Mouse (Mus musculus) spleen, adult 18-20 months (tissue): ENCODE data around the gene Usp46.
"Not testable (repeated sequence)": the region's sequence is repeated elsewhere in the genome, so short reads cannot be mapped to it uniquely, and the experiment has no call there.

Source experiments
- DNase-seq, 2 experiments: peaks; one replicate each; pipeline ENCODE4 v3.0.0; 2022; ENCODE audit warnings: mixed read lengths in 2 of 2

The Usp46 gene

GRCm38 (mm10) chr5:74020506-74020905 lies 47.7 kb downstream of the Usp46 start:
- no peak for DNase-seq

- no peak for DNase-seq
These were observed 49.2 kb downstream of the Usp46 start for GRCm38 (mm10) chr5:74018870-74019565.

DNA sequence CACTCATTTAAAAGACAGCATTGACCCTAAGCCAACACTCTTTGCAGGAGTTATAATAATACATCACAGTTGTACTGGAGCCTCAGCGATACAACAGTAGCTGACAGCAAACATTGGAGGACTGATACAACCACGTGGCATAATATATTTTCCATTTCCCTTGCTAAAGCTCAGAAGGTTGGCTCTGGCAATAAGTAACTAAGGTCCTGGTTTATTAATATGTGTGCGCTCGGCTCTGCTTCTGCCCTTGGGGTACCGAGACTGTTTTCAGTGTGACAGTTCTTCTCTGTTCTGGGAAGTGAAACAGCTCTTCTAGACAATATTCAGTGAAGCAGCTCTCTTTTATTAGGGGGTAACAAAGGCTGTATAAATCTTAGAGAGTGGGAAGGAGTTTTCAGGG lies 50.7 kb downstream of the Usp46 start:
- DNase-seq = no peak

DNA sequence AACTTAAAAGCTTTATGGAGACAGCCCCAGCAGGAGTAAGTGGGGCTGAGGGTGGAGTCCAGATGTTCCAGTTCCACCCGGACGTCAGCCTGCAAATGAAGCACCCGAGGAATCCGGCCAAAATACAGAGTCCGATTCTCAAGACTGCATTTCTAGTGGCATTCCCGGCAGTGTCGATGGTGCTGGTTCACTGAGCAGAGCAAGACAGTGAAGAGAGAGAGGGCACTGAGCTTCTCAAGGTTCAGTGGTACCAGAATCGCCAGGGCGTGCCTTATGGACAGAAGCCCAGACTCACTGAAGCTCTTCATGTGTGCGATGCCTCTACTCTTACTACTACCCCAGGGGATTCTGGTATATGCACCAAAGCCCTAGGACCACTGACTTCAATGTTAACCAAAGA lies 56.6 kb downstream of the Usp46 start:
- DNase-seq = no peak

GRCm38 (mm10) chr5:74007492-74008070 lies 60.6 kb downstream of the Usp46 start:
- no peak for DNase-seq

- DNase-seq = no peak
These were observed 62.3 kb downstream of the Usp46 start for GRCm38 (mm10) chr5:74005936-74006335.

- no peak for DNase-seq
These were observed 66.5 kb downstream of the Usp46 start for GRCm38 (mm10) chr5:74001743-74002142.

- DNase-seq = no peak
These were observed 69.3 kb downstream of the Usp46 start for GRCm38 (mm10) chr5:73998966-73999365.

DNA sequence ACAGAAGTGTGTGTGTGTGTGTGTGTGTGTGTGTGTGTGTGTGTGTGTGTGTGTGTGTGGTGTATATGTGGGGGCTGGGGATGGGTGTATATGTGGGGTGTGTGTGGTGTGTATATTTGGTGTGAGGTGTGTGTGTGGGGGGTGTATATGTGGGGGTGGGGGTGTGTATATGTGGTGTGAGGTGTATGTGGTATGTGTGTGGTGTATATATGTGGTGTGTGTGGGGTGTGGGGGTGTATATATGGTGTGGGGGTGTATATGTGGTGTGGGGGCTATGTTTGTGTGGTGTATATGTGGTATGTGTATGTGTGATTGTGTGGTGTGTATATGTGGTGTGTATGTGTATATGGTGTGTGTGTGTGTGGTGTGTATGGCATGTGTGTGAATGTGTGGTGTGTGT lies 73.4 kb downstream of the Usp46 start:
- no peak for DNase-seq

DNA sequence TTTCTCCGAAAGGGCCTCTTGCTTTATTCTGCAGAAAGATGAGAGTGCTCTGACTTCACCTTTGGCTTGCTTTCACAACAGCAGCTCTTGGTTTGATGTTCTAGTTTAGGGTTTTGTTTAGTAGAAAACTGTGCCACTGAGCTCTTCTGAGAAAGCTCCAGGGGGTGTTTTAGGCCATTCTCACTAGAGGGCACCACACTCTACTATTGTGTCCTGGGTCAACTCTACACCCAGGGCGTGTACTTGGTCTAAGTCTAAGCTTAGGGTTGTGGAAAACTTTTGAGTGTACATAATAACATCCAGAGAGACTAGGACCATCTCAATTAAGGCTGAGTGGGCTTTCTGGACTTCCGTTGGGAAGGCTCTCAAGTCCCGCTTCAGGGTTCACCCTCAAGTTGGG lies 74.7 kb downstream of the Usp46 start:
- DNase-seq = no peak

- DNase-seq = no peak
These were observed 75.9 kb downstream of the Usp46 start for GRCm38 (mm10) chr5:73992321-73992720.

DNA sequence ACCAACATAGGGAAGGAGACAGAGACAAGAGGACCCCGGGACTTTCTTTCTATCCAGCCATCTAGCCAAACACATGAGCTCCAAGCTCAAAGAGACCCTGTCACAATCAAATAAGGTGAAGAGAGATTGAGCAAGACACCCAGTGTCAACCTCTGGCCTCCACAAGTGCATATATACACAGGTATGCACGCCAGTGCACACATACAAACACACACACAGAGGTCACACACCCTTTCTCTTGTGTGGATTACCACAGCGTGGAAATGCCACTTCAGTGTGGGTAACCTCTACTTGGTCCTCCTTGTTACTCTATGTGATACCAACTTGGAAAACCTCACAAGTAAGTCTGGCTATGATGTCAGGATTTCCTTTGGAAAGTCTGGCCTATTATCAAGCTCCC lies 78.7 kb downstream of the Usp46 start:
- no peak for DNase-seq

GRCm38 (mm10) chr5:73987777-73988560 lies 80.3 kb downstream of the Usp46 start:
- no peak for DNase-seq

GRCm38 (mm10) chr5:73977426-73977825 lies 90.8 kb downstream of the Usp46 start:
- no peak for DNase-seq

DNA sequence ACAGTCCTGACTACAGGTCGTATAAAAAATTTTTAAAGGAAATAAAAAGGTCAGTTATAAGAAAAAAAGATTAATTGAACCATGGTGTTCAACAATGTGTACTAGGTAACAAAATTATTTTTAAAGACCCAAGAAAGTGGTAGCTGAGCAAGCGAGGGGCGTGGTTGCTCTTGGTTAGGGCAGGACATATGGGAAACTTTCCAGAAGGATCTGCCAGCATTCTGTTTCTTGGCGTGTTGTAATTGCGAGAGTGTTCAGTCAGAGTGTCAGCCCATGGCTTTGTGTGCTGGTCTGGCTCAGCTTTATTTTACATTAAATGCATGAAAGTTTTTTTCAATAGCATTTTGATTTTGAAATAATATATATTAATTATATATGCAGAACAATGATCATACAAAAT lies 96.5 kb downstream of the Usp46 start:
- no peak for DNase-seq

DNA sequence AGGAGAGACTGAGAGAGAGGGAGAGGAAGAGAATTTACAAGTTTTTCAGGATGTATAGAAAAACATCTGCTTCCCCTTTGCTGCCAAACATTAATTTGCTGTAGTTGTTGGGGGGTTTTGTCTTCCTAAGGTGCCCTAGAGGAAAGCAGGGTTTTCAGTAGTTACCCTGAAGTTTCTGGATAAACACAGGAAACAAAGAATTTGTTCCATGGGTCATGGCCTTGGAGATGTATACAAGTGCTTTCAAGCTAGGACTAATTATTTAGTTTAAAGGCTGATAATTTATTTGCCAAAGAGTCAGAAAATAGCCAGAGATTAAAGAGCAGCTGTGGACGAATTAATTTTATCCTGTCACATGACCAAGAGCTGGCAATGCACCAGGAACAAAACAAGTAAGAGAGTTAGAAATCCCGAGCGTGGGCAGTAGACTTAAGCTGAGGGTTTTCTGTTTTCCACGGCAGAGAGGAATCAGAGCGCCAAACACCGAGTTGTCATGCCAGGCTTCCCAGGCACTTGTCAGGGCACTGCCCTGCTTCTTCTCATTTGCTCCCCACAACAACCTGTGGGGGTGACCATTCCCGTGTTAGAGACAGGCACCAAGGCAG lies 98.1 kb downstream of the Usp46 start:
- peak in 1 of 2 experiments; percentile 5 for DNase-seq

GRCm38 (mm10) chr5:73969338-73969737 lies 98.9 kb downstream of the Usp46 start:
- DNase-seq = no peak

DNA sequence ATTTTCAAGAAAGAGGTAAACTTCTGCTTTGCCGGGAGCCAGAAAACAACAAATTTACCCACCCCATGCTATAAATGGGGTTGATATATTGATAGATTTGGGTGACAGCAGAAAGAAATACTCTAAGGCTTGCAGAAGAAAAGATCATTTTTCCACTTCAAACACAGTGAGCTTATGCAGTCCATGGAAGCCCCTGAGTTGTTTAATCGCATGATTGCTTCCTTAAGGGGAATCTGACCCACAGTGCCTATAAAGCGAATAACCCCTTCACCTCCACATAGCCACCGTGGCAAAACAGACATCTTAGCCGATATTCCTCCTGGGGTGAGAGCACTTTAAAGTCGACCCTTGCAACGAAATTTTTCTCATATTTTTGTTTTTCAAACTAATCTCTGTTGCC lies 108.5 kb downstream of the Usp46 start:
- DNase-seq = no peak

DNA sequence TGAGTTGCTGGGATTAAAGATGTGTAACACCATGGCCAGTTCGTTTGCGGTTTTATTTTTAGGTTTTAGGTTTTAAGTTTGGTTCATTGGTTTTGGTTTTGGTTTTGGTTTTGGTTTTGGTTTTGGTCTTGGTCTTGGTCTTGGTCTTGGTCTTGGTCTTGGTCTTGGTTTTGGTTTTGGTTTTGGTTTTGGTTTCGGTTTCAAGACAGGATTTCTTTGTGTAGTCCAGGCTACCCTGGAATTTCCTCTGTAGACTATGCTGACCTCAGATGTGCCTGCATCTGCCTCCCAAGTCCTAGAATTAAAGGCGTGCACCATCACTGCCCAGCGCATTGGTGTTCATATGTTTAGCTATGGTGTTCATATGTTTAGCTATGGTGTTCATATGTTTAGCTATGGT lies 109.6 kb downstream of the Usp46 start:
- not testable (repeated sequence) for DNase-seq

GRCm38 (mm10) chr5:73958096-73958495 lies 110.1 kb downstream of the Usp46 start:
- DNase-seq = no peak

DNA sequence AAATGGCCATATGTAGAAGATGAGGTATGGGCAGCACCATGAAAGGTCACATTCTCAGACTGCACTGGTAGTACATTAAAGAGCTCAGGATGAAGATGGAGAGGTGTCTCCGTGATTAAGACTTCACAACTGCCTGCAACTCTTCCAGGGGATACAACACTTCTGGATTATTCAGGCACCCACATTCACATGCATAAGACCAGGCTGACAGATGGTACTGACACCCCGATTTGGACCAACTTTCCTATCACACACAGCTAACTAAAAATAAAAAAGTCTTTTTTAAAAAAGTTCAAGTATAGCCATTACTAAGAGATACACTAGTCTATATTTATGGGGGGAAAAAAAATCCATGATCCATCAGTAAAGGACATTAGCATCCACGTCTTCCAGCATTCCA lies 112.5 kb downstream of the Usp46 start:
- DNase-seq = no peak

GRCm38 (mm10) chr5:73955005-73955404 lies 113.2 kb downstream of the Usp46 start:
- no peak for DNase-seq

DNA sequence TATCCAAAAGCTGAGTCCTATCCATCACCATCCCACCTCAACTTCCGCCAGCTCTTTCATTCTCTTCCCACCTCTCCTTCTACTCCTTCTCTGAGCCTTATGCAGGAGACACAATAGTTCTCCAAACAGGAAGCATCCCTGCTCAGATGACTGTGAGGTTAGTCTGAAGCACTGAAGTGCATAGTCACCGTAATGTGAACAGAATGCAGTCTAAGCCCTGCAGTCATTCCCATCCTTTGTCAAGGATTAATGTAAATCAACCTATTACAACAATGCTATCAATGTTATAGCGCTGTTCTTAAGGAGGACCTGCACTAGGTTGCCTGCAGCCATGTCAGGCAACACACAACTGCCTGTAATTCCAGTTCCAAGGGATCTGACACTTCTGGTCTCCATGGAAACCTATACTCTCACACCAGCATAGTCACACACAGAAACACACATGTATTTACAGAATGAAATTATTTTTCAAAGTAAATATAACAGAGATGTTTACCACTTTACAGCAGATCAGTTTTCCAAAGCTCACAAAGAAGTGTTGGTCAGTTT lies 115.1 kb downstream of the Usp46 start:
- DNase-seq = no peak

DNA sequence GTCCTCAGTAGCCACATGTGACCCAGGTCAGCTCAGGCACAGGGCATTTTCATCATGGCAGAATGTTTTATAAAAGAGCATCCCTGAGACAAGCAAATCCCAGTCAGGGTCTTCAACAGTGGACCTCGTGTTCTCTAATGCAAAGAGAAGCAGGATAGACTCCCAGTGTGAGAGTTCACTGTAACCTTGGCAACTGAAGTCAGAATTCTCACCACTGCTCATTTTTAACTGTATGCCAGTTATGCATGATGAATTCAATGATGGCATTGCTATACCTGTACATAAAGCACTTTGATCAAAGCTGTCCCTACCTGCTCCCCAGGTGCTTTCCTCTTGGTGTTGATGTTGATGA lies 116.6 kb downstream of the Usp46 start:
- no peak for DNase-seq
